Mouse (Mus musculus) CH12.LX (cell line): ENCODE data around the gene Rhbg. TPM values are rescaled to one million over a fixed set of nuclear protein-coding genes. Genes with fewer than 3 reads are reported as not detected.
"Not testable (repeated sequence)": the region's sequence is repeated elsewhere in the genome, so short reads cannot be mapped to it uniquely, and the experiment has no call there.

ENCODE experiments used
- DNase-seq: peaks from one replicate; pipeline ENCODE4 v3.0.0-alpha.2; 2013; ENCODE audit errors: extremely low read depth
- H3K27ac ChIP-seq: 2 replicates; pipeline ENCODE4 v1.5.1; 2012; ENCODE audit warnings: low read depth, mild to moderate bottlenecking, control low read depth, moderate library complexity; ENCODE audit not compliant: insufficient read depth
- H3K27me3 ChIP-seq: replicated peaks from 2 replicates; pipeline ENCODE3; 2012; ENCODE audit warnings: inconsistent platforms
- H3K36me3 ChIP-seq, 2 experiments: replicated peaks in 1 of 2; 2 replicates each; pipeline versions ENCODE3 to v1.6.1; 2012; ENCODE audit warnings: inconsistent platforms in 1 of 2, low read length in 1 of 2, mild to moderate bottlenecking in 1 of 2, mixed read lengths in 1 of 2, moderate library complexity in 1 of 2; ENCODE audit not compliant: control insufficient read depth in 1 of 2, insufficient read depth in 1 of 2
- H3K4me1 ChIP-seq, 2 experiments: 2 replicates each; pipeline ENCODE4 v1.6.1; 2012; ENCODE audit warnings: inconsistent platforms in 1 of 2, moderate library complexity in 1 of 2; ENCODE audit not compliant: insufficient read depth in 2 of 2, control insufficient read depth in 1 of 2
- H3K4me2 ChIP-seq: 2 replicates; pipeline ENCODE4 v1.6.1; 2012; ENCODE audit warnings: low read depth, mild to moderate bottlenecking, control low read depth; ENCODE audit not compliant: poor library complexity, insufficient read depth, severe bottlenecking
- H3K4me3 ChIP-seq, 3 experiments: fragments of 150-350 bp in 1 of 3; sonication (generic) in 1 of 3; replicated peaks in 1 of 3; 2 replicates each; pipeline versions ENCODE3 to v1.5.1; 2011 to 2012; ENCODE audit warnings: low read depth in 2 of 3, low read length in 2 of 3, mild to moderate bottlenecking in 2 of 3, moderate library complexity in 2 of 3, control low read depth in 1 of 3, improper control_type of control experiment in 1 of 3, inconsistent platforms in 1 of 3, mixed read lengths in 1 of 3; ENCODE audit not compliant: poor library complexity in 1 of 3
- H3K79me2 ChIP-seq: replicated peaks from 2 replicates; pipeline ENCODE4 v1.6.1; 2012; ENCODE audit warnings: mild to moderate bottlenecking, moderate library complexity; ENCODE audit not compliant: control insufficient read depth, poor library complexity, insufficient read depth, severe bottlenecking; ENCODE audit errors: extremely low read depth
- H3K9ac ChIP-seq: 2 replicates; pipeline ENCODE4 v1.6.1; 2012; ENCODE audit warnings: low read depth, mild to moderate bottlenecking, control low read depth, moderate library complexity; ENCODE audit not compliant: insufficient read depth
- H3K9me3 ChIP-seq: replicated peaks from 2 replicates; pipeline ENCODE3; 2012; ENCODE audit warnings: low read length, inconsistent platforms, mixed read lengths
- BHLHE40 ChIP-seq: IDR thresholded peaks from 2 replicates; pipeline ENCODE4 v1.6.1; 2011; ENCODE audit warnings: mild to moderate bottlenecking, low read depth, low read length, improper control_type of control experiment
- ETS1 ChIP-seq: conservative IDR thresholded peaks from 2 replicates; pipeline ENCODE4 v1.6.1; 2012; ENCODE audit warnings: low read depth, mild to moderate bottlenecking, inconsistent platforms, low read length, improper control_type of control experiment, moderate library complexity
- MAZ ChIP-seq: IDR thresholded peaks from 2 replicates; pipeline ENCODE4 v1.6.1; 2012; ENCODE audit warnings: low read depth, mild to moderate bottlenecking, inconsistent platforms, low read length, improper control_type of control experiment, moderate library complexity
- MYC ChIP-seq: IDR thresholded peaks from 2 replicates; pipeline ENCODE4 v1.6.1; 2011; ENCODE audit warnings: low read depth, mild to moderate bottlenecking, improper control_type of control experiment, low read length
- RAD21 ChIP-seq: IDR thresholded peaks from 2 replicates; pipeline ENCODE4 v1.6.1; 2011; ENCODE audit warnings: low read depth, mild to moderate bottlenecking, low read length, improper control_type of control experiment, moderate library complexity
- SMC3 ChIP-seq: IDR thresholded peaks from 2 replicates; pipeline ENCODE4 v1.6.1; 2011; ENCODE audit warnings: low read depth, low read length, improper control_type of control experiment
- TBP ChIP-seq: conservative IDR thresholded peaks from 2 replicates; pipeline ENCODE4 v1.6.1; 2011; ENCODE audit warnings: low read depth, low read length, improper control_type of control experiment
- USF2 ChIP-seq: conservative IDR thresholded peaks from 2 replicates; pipeline ENCODE4 v1.6.1; 2011; ENCODE audit warnings: low read depth, low read length, improper control_type of control experiment
- ZC3H11A ChIP-seq: IDR thresholded peaks from 2 replicates; pipeline ENCODE4 v1.6.1; 2012; ENCODE audit warnings: low read depth, mild to moderate bottlenecking, inconsistent platforms, low read length, improper control_type of control experiment
- dilution Hi-C: fragments of 300-500 bp; cut with MboI; formaldehyde crosslinking; loops from 2 replicates; pipeline ENCODE4 v1.14.3; 2020; ENCODE audit warnings: low sequenced_read_pairs; ENCODE audit not compliant: extremely low pct_unique_long_range_greater_than_20kb, extremely low pct_ligation_motif_present
- in situ Hi-C: fragments of 300-500 bp; cut with MboI; formaldehyde crosslinking; loops from 3 replicates; pipeline ENCODE4 v1.14.3; 2019; ENCODE audit warnings: low sequenced_read_pairs, low pct_ligation_motif_present, low pct_unique_long_range_greater_than_20kb, mixed read lengths
- polyA plus RNA-seq: library from polyadenylated mRNA; unstranded; fragments of >175 nt; gene quantifications from 2 replicates; pipeline ENCODE4 v1.2.1, GENCODE M21; 2012; ENCODE audit warnings: low read depth; ENCODE audit not compliant: insufficient read length
- total RNA-seq, 2 experiments: library from RNA; depleted of rRNA; stranded (reverse); fragments of 300-350 nt in 1 of 2; fragments of >200 nt in 1 of 2; gene quantifications; 2 replicates each; pipeline ENCODE4 v1.2.3; 2012 to 2014

Rhbg gene
- total and polyA plus RNA-seq, 3 experiments: 0.08 TPM; not detected in 2

GRCm38 (mm10) chr3:88287110-88287509, 32.6 kb upstream of the Rhbg start, which contains the start of gene Gm38392:
Gene Gm38392 (minus strand): TSS chr3:88287210.
- H3K36me3 ChIP-seq: peaks cover 6 to 51% of the 10 kb centered on the region in 2 experiments
- no peaks in the 10 kb centered on the region for H3K9me3 ChIP-seq
- no peak within 1 kb of the TSS for H3K27ac ChIP-seq
- H3K27me3 ChIP-seq: no peaks in the 10 kb centered on the region
- TF ChIP-seq BHLHE40: no peak
- TF ChIP-seq SMC3: no peak
- TF ChIP-seq ETS1: no peak
- TF ChIP-seq ZC3H11A: no peak
- TF ChIP-seq RAD21: no peak
- no peak for TF ChIP-seq MYC
- no peak for TF ChIP-seq TBP
- no peak for TF ChIP-seq MAZ
- no peak for TF ChIP-seq USF2
- H3K4me3 ChIP-seq: no peak within 1 kb of the TSS
- peaks cover 0 to 17% of the 10 kb centered on the region in 2 experiments; a peak in 1 of 4 replicates for H3K4me1 ChIP-seq
- in situ Hi-C loops (no loop called here), dilution Hi-C loops (no loop called here)
- no peaks in the 10 kb centered on the region for H3K79me2 ChIP-seq
- H3K4me2 ChIP-seq: no peak within 1 kb of the TSS
- no peak within 1 kb of the TSS for H3K9ac ChIP-seq
- no peak for DNase-seq

- in situ Hi-C loops, DNase-seq, H3K4me2 ChIP-seq, H3K4me3 ChIP-seq, H3K9me3 ChIP-seq, H3K27me3 ChIP-seq, H3K9ac ChIP-seq, H3K79me2 ChIP-seq, H3K27ac ChIP-seq, dilution Hi-C loops: not testable (repeated sequence)
- Histone ChIP-seq H3K36me3 (peaks cover 6 to 47% of the 10 kb centered on the region in 2 experiments), H3K4me1 (peaks cover 0 to 13% of the 10 kb centered on the region in 2 experiments; a peak in 1 of 4 replicates)
Observed at GRCm38 (mm10) chr3:88285565-88285895, 31.0 kb upstream of the Rhbg start.

GRCm38 (mm10) chr3:88284815-88285564, 30.5 kb upstream of the Rhbg start:
- H3K36me3 ChIP-seq: peaks cover 6 to 43% of the 10 kb centered on the region in 2 experiments
- H3K79me2 ChIP-seq, H3K27me3 ChIP-seq, H3K4me1 ChIP-seq, H3K9me3 ChIP-seq, H3K4me2 ChIP-seq, H3K9ac ChIP-seq, H3K27ac ChIP-seq, DNase-seq, dilution Hi-C loops, H3K4me3 ChIP-seq, in situ Hi-C loops: not testable (repeated sequence)

- in situ Hi-C loops, H3K27ac ChIP-seq: not testable (repeated sequence)
Observed at GRCm38 (mm10) chr3:88281141-88281916, 26.8 kb upstream of the Rhbg start.

More at GRCm38 (mm10) chr3:88281141-88281916, 26.8 kb upstream of the Rhbg start:
- peaks cover 3 to 18% of the 10 kb centered on the region in 2 experiments for H3K36me3 ChIP-seq
- dilution Hi-C loops, H3K9me3 ChIP-seq, H3K4me1 ChIP-seq, H3K9ac ChIP-seq, H3K27me3 ChIP-seq, DNase-seq, H3K4me3 ChIP-seq, H3K4me2 ChIP-seq, H3K79me2 ChIP-seq: not testable (repeated sequence)
